Mouse (Mus musculus) brain, embryonic 14.5 days (tissue): ENCODE data around the gene Atxn10.

Source experiments
- CTCF ChIP-seq: fragments of 200-500 bp; IDR thresholded peaks from 2 replicates; pipeline ENCODE4 v1.5.1; 2012; ENCODE audit warnings: inconsistent platforms, mild to moderate bottlenecking, moderate library complexity, borderline replicate concordance; ENCODE audit not compliant: insufficient read depth, insufficient read length; ENCODE audit errors: extremely low read depth
- POLR2A ChIP-seq: fragments of 200-500 bp; IDR thresholded peaks from 2 replicates; pipeline ENCODE4 v1.6.1; 2012; ENCODE audit warnings: mild to moderate bottlenecking, inconsistent platforms, borderline replicate concordance; ENCODE audit not compliant: poor library complexity, insufficient read depth, insufficient read length, severe bottlenecking; ENCODE audit errors: extremely low read depth

DNA sequence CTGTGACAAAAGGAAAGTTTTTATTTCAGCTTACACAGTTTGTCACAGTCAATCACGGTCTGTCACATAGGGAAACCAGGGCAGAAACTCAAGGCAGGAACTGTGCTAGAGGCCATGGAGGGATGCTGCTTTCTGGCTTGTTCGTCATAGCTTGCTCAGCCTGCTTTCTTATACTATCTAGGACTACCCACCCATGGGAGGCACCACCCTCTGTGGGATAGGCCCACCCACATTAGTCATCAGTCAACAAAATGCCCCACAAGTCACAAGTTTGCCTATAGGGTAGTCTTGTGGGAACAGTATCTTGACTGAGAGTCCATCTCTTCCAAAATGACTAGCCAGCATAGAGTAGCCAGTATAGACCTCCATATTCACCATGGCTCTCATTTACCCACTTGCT lies 6.2 kb downstream of the Atxn10 start:
- no peak for TF ChIP-seq CTCF
- no peak for TF ChIP-seq POLR2A
